Mouse (Mus musculus) ZHBTc4 (cell line): ENCODE measurements around the gene Atxn7l2.

Experiments used
- DNase-seq: peaks from one replicate; pipeline ENCODE4 v3.0.0-alpha.2; 2011; ENCODE audit warnings: low read depth, low spot score

Gene Atxn7l2

DNA sequence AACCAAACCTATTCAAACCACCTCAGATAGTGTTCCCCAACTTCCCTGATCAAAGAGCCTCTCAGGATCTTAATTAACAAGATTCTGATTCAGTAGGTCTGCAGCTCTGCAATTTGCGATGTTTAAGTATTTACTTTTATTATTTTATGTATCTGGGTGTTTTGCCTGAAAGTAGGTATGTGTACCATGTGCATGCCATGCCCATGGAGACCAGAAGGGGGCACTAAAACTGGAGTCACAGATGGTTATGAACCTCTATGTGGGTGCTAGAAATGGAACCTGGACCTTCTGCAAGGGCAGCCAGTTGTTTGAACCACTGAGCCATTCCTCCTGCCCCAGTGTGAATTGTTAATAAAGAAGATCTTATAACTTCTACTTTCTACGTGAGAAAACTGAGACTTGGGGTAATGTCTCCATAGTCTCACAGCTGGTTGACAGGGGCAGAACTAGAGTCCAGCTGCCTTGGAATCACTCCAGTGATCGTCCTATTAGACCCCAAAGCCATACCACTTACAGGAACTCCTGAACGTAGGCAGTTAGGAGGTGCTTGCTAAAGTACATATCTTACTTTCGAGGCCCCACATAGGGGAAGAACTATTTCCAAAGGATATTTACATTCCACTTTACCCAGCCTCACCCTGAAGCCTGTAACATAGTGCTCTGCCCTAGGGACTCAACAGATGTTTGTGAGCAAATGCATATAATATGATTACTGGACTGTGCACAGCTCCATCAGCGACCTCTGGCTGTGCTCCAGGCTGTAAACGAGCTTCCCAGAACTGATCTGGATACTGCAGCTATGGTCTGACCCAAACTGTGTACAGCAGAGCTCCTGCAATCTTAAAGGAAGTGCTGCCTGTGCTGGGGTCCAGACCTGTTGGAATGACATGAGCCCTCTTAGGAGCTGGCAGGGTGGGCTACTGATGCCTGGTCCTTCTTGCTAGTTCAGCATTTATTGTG is 31.7 kb downstream of the Atxn7l2 start:
- peak; percentile 63 for DNase-seq

DNA sequence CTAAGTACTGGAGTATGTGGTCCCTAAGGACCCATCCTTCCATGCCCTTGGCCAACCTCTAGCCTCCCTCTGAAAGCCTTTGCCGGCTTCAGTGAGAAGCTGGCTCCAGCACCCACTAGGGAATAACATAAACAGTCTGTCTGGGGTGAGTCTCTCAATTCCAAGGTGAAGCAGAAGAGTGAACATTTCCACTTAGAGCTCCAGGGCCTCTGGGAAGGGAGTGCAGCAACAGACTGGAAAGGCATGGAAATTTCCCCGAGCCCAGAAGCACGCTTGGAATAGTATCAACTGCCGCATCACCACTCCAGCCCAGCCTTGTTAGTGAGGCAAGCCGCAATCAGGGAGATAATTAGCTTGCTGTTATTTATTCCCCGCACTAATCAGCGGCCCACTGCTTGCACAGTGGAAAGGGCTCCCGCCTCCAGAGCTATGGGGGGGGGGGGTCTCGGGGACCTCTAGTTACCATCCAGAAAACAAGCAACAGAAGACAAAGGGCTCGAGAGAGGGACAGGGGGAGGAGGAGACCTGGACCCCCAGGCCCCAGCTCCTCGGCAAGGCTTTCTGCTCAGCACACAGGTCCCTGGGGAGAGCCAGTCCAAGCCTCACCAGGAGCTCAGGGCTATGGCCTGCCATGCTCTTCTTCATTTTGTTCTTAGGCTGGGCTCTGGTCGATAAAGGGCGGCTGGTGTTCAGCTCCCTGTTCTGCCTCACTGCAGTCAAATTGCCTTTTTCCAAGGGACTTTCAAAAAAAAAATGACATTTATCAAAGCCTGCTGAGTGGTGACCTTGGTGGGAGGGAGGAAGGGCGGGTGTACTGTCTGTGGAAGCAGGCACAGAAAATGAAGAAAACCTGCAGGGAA is 35.8 kb downstream of the Atxn7l2 start:
- DNase-seq, result no peak

DNA sequence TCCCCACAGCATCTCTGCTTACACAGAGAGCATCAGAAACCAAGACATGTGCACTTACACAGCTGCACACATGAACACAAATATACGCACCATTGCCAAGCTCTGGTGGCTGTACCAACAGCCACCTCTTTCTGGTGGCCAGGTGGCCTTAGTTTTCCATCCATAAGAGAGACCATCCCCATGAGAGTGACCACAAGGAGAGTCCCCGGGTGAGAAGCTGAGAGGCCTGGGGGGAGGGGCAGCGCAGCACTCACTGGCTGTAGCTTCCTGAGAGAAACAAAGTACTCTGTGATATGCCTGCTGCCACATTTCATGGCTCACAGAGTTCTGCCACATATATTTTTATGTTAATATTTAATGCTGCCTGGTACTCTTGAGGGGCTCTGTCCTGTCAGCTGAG is 41.5 kb downstream of the Atxn7l2 start:
- no peak for DNase-seq

DNA sequence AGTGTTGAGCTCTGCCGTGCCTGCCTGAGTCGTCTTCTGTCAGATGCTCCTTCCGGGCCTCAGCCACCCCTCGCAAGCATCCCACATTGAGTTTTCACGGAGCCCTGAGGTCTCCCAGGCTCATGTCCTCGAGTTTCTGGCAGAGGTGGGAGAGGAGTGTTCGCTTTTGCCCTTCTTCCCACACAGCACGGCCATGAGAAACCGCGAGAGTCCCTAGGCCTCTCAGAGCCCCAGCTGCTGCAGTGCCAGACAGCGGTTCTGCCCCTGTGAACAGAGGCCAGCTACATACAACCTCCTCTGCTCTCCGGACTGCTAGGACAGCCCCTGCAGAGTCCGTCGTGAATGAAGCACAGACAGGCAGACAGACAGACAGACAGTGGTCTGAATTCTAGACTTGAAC is 43.2 kb downstream of the Atxn7l2 start:
- no peak for DNase-seq

DNA sequence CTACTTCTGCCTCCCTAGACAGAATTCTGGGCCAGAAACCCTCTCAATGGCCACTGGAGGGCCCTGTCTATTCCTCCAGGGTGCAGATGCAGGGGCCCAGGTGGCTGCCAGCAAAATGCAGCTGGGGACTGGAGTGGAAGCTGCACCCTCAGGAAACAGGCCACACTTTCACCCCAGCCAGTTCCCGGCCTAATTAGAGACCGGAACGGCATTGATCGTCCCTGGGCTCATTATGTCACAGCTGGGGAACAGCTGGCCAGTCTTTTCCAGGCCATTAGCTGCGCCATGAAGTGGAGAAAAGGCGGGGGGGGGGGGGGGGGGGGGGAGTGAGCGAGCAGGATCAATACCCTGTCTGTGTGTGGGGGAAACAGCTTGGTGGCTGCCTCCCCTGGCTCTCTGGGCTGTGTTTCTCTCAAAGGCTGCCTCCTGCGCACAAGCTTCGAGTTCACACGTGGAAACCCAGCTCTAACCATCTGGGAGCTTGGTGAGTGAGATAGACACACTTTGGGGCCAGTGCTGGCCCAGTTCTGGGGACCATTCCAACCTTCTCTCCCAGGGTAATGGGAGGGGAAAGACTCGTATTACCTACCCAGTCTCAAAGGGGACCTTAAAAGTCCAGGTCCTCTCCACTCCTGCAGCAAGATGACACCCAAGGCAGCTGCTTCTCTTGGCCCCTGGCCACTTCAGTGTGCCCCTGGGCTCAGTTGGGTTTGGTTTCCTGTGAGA is 44.1 kb downstream of the Atxn7l2 start:
- no peak for DNase-seq

DNA sequence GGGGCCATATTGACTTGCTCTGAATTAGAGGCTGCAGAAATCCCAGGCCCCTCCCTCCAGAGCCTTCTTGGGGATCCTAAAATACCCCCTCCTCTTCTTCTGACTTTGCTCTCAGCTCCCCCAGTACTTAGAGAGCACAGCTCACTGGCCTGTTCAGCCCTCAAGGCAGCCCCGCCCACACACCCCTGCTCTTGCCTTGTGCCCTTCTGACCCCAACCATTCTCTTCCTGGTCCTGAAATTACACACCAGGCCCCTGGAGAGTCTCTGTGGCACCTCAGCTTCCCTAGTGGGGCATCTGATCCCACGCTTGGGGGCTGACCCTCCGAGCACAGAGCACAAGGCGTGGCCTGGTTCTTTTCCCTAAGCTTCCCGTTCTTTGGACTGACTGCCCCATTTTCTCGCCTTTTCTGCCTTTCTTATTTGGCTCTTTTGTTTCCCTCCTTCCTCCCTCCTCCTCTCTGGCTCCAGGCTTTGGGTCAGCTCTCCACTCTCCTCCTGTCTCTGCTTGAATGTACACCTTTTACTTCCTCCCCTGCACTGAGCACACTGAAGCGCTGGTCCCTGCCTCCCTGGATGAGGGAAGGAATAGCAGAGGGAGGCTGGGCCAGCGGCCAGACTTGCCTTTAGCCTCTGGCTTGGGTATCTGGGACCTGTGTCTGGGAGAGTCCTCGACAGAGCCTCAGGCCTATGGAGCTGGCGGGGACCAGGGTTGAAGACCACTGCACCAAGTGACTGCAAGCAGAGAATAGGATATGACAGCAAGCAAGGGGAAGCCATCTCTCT is 45.0 kb downstream of the Atxn7l2 start:
- no peak for DNase-seq

DNA sequence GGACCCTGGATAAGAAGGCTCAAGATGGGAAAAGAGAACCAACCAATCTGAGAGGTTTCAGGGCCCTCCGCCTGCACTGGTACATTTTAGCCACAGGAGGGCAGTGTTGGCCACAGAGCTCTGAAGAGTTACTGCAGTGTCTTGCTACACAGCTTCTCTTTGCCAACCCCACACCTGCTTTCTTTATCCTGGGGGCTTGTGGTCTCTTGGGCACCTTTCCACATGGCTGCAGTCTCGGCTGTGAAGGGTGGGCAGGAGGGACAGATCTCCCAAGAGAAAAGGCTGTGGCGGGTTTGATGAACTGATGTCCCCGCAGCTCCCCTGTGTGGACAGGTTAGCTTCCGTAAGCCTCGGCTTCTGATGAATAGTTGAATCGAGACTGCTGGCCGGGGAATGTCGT is 45.9 kb downstream of the Atxn7l2 start:
- DNase-seq, result peak; percentile 85

DNA sequence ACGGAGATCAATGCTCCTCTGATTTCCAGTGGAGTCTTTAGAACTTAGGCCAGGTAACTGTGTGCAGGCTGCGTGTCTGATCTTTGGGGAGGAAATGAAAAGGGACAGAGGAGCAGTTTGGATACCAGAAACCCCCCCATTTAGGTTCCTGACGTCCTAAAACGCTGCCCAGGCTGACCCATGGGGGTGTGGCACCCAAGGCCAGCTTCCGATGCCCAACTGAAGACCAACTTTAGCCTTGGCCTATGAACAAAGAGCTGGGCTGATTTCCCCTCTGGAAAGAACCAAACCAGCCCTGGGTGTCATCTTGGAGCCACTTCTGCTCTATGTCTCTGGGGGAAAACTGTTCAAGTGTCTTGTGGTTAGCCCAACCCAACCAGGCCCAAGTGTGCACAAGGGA is 46.6 kb downstream of the Atxn7l2 start:
- DNase-seq, result no peak

DNA sequence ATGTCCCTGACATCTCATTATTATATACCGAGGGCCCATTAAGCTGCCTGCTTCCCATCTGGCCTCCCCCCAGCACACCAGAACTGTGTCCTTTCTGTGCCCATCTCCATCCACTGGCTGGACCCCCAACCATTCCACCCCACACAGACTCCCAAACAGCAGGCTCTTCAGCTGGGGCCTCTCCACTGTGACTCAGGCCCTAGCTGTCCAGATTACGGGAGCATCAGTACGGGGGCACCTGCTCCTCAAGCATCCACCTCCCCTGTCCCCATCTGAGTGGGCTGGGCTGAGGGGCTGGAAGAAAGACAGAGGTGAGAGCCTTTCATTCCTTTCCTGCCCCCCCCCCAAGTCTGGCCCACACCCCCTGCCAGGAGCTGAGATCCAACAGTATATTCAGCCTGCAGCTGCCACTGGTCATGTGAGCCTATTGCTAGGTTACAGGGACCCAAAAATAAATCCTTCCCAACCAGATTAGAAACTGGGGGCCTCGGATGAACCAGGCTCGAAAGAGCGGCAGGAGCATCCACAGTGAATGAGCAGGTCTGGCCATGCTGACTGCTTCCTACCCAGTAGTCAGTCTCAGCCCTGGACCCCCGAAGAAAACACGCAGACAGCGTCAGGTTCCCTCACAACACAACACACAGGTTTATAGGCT is 52.2 kb downstream of the Atxn7l2 start:
- DNase-seq, result no peak

DNA sequence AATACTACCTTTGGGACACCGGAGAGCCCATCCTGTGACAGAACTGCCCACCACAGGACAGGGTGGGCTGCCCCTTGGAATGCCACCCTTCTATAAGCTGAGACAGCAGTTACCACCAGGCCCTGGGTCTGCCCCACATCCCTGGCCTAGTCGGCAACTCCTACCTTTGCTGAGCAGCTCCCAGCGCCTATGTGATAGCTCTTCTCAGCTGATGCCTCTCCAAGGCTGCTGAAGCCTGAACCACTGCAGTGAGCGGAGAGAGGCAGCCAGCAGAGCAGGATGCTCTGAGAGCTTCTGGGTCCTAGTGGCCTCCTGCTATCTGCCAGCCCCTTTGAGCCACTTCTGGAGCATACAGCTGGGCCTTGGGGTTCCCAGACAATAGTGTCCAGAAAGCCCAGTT is 56.1 kb downstream of the Atxn7l2 start, which contains the start of gene Gpr61:
Gene Gpr61, minus strand, starts transcription at position 227 of the 400 bp plus-strand sequence.
- DNase-seq, result no peak

DNA sequence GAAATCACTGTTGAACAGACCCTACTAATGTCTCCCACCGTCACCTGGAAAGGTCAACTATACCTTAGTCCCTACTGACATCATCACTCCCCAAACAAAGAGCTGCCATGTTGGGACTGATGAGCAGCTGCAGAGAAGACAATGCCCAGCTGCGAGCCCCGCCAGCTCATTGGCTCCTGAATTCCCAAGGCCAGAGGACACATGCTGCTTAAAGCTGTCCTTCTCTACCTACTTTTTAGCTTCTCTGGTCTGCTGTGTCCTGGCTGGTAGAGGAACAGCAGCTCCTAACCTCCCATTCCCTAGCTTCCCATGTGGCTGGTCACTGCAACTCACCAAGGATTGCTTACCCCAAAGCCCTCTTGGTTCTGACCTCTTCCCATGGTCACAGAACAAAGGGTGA is 58.4 kb downstream of the Atxn7l2 start:
- DNase-seq, result no peak
